Mouse (Mus musculus) kidney, adult 11 months (tissue): Measurements from ENCODE around the gene Rhoh.

Experiments
- DNase-seq: peaks from one replicate; pipeline ENCODE4 v3.0.0; 2022

The Rhoh gene

GRCm38 (mm10) chr5:65895764-65896163 is 34.8 kb downstream of the Rhoh start:
- DNase-seq, result no peak

GRCm38 (mm10) chr5:65897731-65898130 is 36.7 kb downstream of the Rhoh start:
- DNase-seq, result no peak

- no peak for DNase-seq
Observed at GRCm38 (mm10) chr5:65898683-65899082, 37.7 kb downstream of the Rhoh start.

- no peak for DNase-seq
Observed at GRCm38 (mm10) chr5:65900113-65900512, 39.1 kb downstream of the Rhoh start.

- no peak for DNase-seq
Observed at GRCm38 (mm10) chr5:65900862-65901265, 39.9 kb downstream of the Rhoh start.

- no peak for DNase-seq
Observed at GRCm38 (mm10) chr5:65901868-65902418, 40.9 kb downstream of the Rhoh start.

- DNase-seq, result no peak
Observed at GRCm38 (mm10) chr5:65902811-65903210, 41.8 kb downstream of the Rhoh start.

GRCm38 (mm10) chr5:65904476-65904875 is 43.5 kb downstream of the Rhoh start:
- DNase-seq, result no peak

GRCm38 (mm10) chr5:65908751-65909150 is 47.7 kb downstream of the Rhoh start:
- no peak for DNase-seq

- DNase-seq, result no peak
Observed at GRCm38 (mm10) chr5:65909321-65909720, 48.3 kb downstream of the Rhoh start.

GRCm38 (mm10) chr5:65910398-65910797 is 49.4 kb downstream of the Rhoh start:
- no peak for DNase-seq

GRCm38 (mm10) chr5:65911676-65912075 is 50.7 kb downstream of the Rhoh start:
- no peak for DNase-seq

- no peak for DNase-seq
Observed at GRCm38 (mm10) chr5:65912201-65912600, 51.2 kb downstream of the Rhoh start.

- no peak for DNase-seq
Observed at GRCm38 (mm10) chr5:65913126-65913525, 52.1 kb downstream of the Rhoh start.

- DNase-seq, result no peak
Observed at GRCm38 (mm10) chr5:65914342-65914741, 53.3 kb downstream of the Rhoh start.

- no peak for DNase-seq
Observed at GRCm38 (mm10) chr5:65916930-65917329, 55.9 kb downstream of the Rhoh start.

- no peak for DNase-seq
Observed at GRCm38 (mm10) chr5:65918601-65919000, 57.6 kb downstream of the Rhoh start.

GRCm38 (mm10) chr5:65919326-65919725 is 58.3 kb downstream of the Rhoh start:
- no peak for DNase-seq

GRCm38 (mm10) chr5:65919904-65920303 is 58.9 kb downstream of the Rhoh start:
- no peak for DNase-seq

GRCm38 (mm10) chr5:65920701-65921426 is 59.9 kb downstream of the Rhoh start:
- no peak for DNase-seq

GRCm38 (mm10) chr5:65921477-65922138 is 60.6 kb downstream of the Rhoh start:
- no peak for DNase-seq

- no peak for DNase-seq
Observed at GRCm38 (mm10) chr5:65926666-65927065, 65.7 kb downstream of the Rhoh start.

- no peak for DNase-seq
Observed at GRCm38 (mm10) chr5:65929162-65929561, 68.1 kb downstream of the Rhoh start.

- DNase-seq, result peak; percentile 8
Observed at GRCm38 (mm10) chr5:65930171-65930570, 69.2 kb downstream of the Rhoh start.
